Mouse (Mus musculus) embryonic fibroblast, embryonic 13.5 days (primary cell): Measurements from ENCODE around the gene Vcam1. TPM values are rescaled to one million over a fixed set of nuclear protein-coding genes. Genes with fewer than 3 reads are reported as not detected.

Source experiments
- H3K27ac ChIP-seq: 2 replicates; pipeline ENCODE4 v1.5.1; 2012; ENCODE audit warnings: low read length, control low read depth, inconsistent platforms; ENCODE audit not compliant: insufficient read depth
- H3K4me1 ChIP-seq: 2 replicates; pipeline ENCODE4 v1.6.1; 2011; ENCODE audit warnings: low read length; ENCODE audit not compliant: control insufficient read depth, insufficient read depth
- H3K4me3 ChIP-seq: 2 replicates; pipeline ENCODE4 v1.5.1; 2011; ENCODE audit warnings: mild to moderate bottlenecking, control low read depth, low read length; ENCODE audit not compliant: insufficient read depth
- CTCF ChIP-seq: IDR thresholded peaks from 2 replicates; pipeline ENCODE4 v1.5.1; 2011; ENCODE audit warnings: mild to moderate bottlenecking, control low read depth, low read length, moderate library complexity, borderline replicate concordance; ENCODE audit not compliant: insufficient read depth
- POLR2A ChIP-seq: IDR thresholded peaks from 2 replicates; pipeline ENCODE4 v1.6.1; 2011; ENCODE audit warnings: low read depth, mild to moderate bottlenecking, control low read depth, low read length, moderate library complexity
- polyA plus RNA-seq: library from polyadenylated mRNA; stranded (reverse); fragments of >200 nt; gene quantifications from 2 replicates; pipeline ENCODE4 v1.2.4, GENCODE M21; 2011; ENCODE audit warnings: low read depth; ENCODE audit not compliant: missing spikeins, insufficient read length

Gene Vcam1
- polyA plus RNA-seq, 1 experiment = 127 TPM

DNA sequence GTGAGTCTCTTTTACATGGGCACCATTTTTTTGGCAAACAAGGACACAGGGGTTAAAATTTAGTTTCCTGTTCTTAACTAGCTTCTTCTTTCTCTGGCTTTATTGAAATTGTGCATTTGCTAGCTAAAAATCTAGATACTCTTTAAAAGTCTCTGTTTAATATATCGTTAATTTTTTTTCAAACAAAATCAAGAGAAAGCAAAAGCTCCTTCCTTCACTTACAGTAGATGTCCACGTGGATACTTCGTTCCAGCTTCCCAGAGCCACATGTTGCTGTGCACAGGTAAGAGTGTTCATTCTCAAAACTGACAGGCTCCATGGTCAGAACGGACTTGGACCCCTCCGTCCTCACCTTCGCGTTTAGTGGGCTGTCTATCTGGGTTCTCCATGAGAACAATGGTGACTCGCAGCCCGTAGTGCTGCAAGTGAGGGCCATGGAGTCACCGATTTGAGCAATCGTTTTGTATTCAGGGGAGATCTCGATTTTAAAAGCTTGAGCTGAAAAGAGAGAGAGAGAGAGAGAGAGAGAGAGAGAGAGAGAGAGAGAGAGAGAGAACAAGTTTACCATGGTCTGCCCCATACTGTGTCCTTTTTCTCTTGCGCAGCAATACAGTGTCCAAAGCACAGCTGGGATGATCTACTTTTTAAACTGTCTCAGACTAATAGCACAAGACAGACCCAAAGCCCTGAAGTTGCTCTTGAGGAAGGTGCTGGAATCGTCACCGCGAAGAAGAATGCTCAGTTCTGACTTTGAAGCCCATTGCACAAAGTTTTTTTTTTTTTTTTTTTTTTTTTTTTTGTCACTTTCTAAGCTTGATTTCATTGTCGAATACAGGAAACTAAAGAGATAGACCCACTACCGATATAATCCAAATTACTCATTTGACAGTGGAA is 930 bp downstream of the Vcam1 start:
- Histone ChIP-seq H3K4me1 (peaks cover 5% of the 10 kb centered on the region), H3K27ac (peak overlapping the region; percentile 86), H3K4me3 (peak overlapping the region; percentile 59)
- no peak for TF ChIP-seq CTCF
- TF ChIP-seq POLR2A = no peak; the same call in 1 of the 2 replicates

DNA sequence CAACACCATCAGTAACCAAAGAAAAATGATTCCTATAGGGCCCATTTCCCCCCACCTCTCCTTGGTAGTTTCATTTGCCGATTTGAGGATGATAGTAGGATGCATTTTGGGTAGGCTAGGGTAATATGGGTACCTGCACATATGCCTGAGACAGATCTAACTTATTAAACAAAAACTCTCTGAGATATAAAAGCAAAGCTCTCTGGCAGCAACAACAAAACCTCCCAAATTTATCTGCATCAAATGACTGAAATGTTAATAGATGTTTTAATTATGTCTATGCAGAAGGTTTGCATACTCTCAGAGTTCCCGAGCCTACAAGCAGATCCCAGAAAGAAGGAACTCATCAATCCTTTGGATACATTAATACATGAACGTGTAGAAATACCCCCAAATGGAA is 1.7 kb downstream of the Vcam1 start:
- peaks cover 7% of the 10 kb centered on the region for H3K4me1 ChIP-seq
- H3K27ac ChIP-seq = peak overlapping the region; percentile 86
- TF ChIP-seq CTCF = no peak
- TF ChIP-seq POLR2A = no peak
- H3K4me3 ChIP-seq = peak overlapping the region; percentile 59

DNA sequence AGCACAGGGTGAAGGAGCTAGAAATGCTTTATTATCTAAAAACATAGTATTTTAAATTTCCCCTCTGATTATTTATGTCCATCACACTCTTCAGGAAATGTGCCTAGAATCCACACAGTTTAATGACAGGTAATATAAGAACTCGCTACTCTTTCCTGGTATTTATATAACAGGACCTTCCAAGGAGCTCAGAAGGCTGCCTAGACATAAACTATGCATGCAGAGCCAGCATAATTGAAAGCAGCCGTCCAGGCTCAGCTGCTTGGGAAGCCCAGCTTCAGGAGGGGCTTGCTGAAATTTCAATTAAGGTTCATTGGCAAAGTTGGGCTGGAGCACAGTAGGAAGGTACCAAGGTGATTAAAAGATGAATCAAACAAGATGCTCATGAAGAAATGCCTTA is 2.2 kb downstream of the Vcam1 start:
- TF ChIP-seq CTCF (no peak), POLR2A (0 out of 2 replicates have a peak, but pooled peaks have one; percentile 10)
- Histone ChIP-seq H3K4me3 (peak overlapping the region; percentile 36), H3K4me1 (peaks cover 8% of the 10 kb centered on the region), H3K27ac (peak overlapping the region; percentile 86)

DNA sequence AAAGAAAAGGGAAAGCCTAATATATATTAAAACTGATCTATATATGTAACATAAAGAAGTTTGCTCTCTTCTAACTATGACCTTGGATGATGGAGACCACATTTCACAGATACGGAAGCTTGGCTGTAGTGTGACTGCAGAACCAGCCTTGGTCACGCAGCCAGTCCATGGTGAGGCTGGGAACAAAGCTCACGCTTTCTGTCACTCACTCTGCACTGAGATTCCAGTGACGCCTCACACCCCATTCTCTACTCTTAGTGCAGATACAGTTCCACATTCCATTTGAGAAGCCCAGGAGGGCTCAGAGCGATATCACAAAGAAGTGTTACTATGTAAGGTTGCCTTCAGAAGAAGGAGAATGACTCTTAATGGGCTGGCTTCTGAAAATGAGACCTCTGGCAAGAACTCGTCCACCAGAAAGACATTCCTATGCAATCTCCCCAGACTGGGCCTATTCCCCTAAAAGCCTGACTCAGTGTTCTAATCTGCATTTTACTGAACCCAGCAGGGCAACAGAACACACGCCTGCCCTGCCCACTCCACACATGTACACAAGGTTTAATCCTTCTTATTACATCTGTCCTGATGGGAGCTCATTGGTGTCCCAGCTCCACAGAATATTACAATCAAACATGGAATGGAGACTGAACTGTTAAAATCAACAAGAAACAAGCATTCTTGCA is 2.8 kb downstream of the Vcam1 start:
- H3K4me3 ChIP-seq = peak overlapping the region; percentile 36
- TF ChIP-seq CTCF = no peak
- 0 out of 2 replicates have a peak, but pooled peaks have one; percentile 26 for TF ChIP-seq POLR2A
- peak overlapping the region; percentile 86 for H3K27ac ChIP-seq
- H3K4me1 ChIP-seq = peaks cover 11% of the 10 kb centered on the region

DNA sequence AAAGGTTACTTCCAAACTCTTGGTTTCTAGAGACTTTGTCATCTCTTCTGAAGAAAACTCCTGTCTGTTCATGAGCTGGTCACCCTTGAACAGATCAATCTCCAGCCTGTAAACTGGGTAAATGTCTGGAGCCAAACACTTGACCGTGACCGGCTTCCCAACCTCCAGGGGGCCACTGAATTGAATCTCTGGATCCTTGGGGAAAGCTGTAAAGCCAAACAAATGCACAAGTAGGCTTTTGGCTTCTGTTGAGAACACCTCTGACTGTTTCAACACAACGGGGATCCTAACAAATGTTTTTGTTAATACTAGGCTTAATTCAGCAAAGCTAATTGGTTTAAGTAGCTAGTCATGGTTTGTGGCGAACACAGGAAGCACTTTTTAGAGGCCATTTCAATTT is 3.4 kb downstream of the Vcam1 start:
- Histone ChIP-seq H3K27ac (peak overlapping the region; percentile 86), H3K4me3 (peak overlapping the region; percentile 35), H3K4me1 (peaks cover 14% of the 10 kb centered on the region)
- TF ChIP-seq POLR2A (no peak), CTCF (no peak)

DNA sequence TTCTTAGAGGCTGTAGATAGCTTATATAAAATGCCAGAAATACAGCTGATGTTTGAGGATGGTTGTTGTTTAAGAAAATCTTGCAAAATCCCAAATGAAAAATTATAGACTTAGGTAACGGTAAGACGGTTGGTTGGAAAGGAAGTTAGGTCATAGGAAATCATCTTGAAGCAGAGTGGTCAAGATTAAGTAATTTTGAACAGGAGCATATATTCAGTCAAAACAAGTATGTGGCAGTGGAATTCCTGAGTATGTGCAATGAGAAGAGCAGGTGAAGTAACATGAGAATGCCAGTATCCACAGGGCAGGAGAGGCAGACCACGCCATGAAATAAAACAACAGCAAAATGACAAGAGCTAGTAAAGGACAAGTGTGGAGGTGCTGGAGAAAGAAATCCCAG is 5.7 kb downstream of the Vcam1 start:
- Histone ChIP-seq H3K27ac (no peak overlapping the region), H3K4me1 (peaks cover 24% of the 10 kb centered on the region), H3K4me3 (no peak overlapping the region)
- TF ChIP-seq CTCF = no peak
- TF ChIP-seq POLR2A = no peak

DNA sequence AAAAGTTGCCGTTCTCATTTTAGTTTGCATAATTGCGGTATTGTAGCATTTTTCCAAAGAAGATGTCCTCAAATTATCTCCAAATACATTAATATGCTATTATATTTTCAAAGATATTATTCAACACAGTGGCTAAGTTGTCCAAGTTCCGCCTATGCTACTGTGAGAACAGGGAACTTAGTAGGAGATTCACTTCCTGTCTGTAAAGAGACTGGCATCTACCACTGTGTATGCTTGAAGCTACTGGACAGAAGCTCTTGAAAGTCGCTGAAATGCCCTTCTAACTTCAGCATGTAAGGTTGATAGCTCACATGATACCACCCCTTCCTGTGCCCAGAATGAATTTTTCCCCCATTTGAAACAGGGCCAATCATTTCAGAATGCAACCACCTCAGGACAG is 6.8 kb downstream of the Vcam1 start:
- Histone ChIP-seq H3K4me3 (no peak overlapping the region), H3K27ac (peak overlapping the region; percentile 50), H3K4me1 (peaks cover 24% of the 10 kb centered on the region)
- TF ChIP-seq CTCF (no peak), POLR2A (no peak)

DNA sequence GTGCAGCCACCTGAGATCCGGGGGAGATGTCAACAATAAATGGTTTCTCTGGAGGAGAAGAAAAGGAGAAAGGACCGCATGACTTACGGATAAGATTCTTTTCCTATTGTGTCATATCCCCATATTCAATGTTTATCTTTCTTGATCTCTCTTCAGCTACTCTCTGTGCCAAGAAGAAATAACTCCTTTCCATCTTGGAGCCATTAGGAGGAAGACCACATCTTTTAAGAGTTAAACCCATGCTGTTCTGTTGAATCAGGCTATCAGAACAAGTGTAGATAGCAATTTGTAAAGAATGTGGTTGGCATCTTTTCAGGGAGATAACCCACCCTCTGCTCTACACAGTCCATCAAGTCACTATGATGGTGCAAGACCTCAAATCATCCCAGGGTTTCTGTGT is 8.5 kb downstream of the Vcam1 start:
- Histone ChIP-seq H3K4me3 (no peak overlapping the region), H3K27ac (peak overlapping the region; percentile 92), H3K4me1 (peaks cover 26% of the 10 kb centered on the region)
- no peak for TF ChIP-seq POLR2A
- no peak for TF ChIP-seq CTCF

DNA sequence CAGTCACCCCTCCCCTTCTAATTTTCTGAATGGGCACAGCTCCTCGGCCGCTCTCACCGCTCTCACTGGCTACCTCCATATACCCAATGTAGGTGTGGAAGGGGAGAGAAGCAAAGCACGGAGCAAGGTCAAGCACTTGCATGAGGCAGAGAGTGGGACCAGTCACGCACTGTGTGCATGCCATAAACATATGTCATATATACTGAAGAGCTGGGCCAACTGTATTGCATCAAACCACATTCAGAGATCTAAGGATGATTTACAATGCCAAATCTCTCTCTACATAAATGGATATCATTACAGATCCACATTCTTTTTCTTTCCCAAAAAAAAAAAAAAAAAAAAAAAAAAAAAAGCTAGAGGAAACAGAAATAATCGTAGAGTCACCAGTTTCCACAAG is 9.1 kb downstream of the Vcam1 start:
- no peak overlapping the region for H3K4me3 ChIP-seq
- H3K27ac ChIP-seq = peak overlapping the region; percentile 92
- H3K4me1 ChIP-seq = peaks cover 29% of the 10 kb centered on the region
- no peak for TF ChIP-seq CTCF
- TF ChIP-seq POLR2A = no peak

DNA sequence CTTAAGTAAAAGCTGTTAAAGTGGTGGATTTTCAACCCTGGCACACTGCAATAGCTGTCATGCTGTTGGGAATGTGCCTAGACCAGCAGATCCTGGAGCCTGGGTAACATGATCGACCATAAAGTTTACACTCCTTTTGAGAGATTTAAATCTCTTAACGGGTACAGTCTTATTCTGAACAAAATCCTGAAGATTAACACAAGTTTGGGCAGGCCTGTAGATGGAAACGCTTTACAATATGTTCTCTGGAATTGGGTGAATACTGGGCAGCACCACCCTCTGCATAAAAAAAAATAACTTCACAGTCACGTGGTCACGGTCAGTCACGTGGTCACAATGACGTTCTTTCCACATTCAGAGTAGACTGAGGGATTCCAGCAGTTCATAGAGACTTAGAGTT is 10.3 kb downstream of the Vcam1 start:
- Histone ChIP-seq H3K27ac (peak overlapping the region; percentile 72), H3K4me1 (peaks cover 33% of the 10 kb centered on the region), H3K4me3 (no peak overlapping the region)
- TF ChIP-seq CTCF = no peak
- TF ChIP-seq POLR2A = no peak
